Mouse (Mus musculus): ENCODE measurements at regions not wholly inside any gene's neighbourhood (a gene's known extent, or its start where the extent isn't known, plus 50 kb on each side); places are given as distances from the start of the nearest gene placed in this dataset.

DNA sequence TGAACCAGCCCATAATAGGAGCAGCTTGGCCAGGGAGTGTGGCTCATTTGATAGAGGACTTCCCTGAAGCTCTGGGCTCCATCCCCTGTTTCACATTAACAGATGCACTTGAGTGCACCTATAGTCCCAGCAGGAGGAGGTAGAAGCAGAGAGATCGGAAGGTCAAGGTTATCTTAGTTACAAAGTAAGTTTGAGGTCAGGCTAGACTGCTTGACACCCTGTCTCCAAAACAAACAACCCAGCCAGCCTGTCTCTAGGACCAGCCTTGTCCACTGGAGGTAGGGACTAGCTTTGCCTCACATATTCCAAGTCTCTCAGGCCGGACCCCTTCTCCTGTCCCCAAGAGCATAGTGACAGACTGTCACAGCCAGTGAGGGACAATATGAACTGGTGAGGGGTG is 88.9 kb upstream of the Ptpn1 start:
- Histone ChIP-seq H3K4me2 (no peak overlapping the region), H3K4me1 (ENCODE audit: control insufficient read depth, insufficient read depth, low read length) (no peaks in the 10 kb centered on the region), H3K36me3 (ENCODE audit: control insufficient read depth, insufficient read depth, low read length) (no peaks in the 10 kb centered on the region), H3K9ac (ENCODE audit: low read length) (peak overlapping the region; percentile 20; the same call in 1 of the 2 replicates), H3K27ac (ENCODE audit: low read depth, low read length) (no peak overlapping the region), H3K4me3 (ENCODE audit: low read depth, low read length) (no peak overlapping the region), H3K27me3 (ENCODE audit: control insufficient read depth, insufficient read depth, low read length) (no peaks in the 10 kb centered on the region), H3K9me3 (ENCODE audit: control insufficient read depth, low read length) (no peaks in the 10 kb centered on the region)
- 84% methylated on average over 2 of the region's 2 CpGs for WGBS
- ATAC-seq (ENCODE audit: low FRiP score) (no peak), DNase-seq (ENCODE audit: low spot score, missing footprints) (no peak)

DNA sequence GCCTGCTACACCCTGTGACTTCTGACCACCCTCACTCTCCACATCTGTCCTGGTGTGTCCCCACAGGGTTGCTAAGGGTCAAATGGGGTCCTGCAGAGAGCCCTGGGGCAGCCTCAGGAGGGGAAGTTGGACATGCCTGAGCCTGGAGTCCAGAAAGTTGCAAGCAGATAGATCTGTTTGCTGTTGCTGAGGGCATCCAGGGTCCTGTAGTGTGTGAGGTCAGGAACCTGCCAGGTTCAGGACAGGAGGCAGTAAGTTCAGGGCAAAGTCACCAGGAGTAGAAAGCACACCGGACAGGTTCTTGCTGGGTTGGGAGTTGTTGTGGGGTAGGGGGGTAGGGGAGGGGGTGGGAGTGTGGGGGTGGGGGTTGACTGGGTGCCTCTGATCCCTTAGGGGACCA is 89.4 kb upstream of the Ptpn1 start:
- H3K9ac ChIP-seq (ENCODE audit: low read length): no peak overlapping the region
- no peak overlapping the region for H3K27ac ChIP-seq (ENCODE audit: low read depth, low read length)
- DNase-seq (ENCODE audit: low spot score, missing footprints): no peak
- H3K4me2 ChIP-seq: no peak overlapping the region
- WGBS: 92% methylated on average over 1 of the region's 1 CpGs
- no peak for ATAC-seq (ENCODE audit: low FRiP score)
- no peaks in the 10 kb centered on the region for H3K27me3 ChIP-seq (ENCODE audit: control insufficient read depth, insufficient read depth, low read length)
- no peaks in the 10 kb centered on the region for H3K4me1 ChIP-seq (ENCODE audit: control insufficient read depth, insufficient read depth, low read length)
- no peaks in the 10 kb centered on the region for H3K9me3 ChIP-seq (ENCODE audit: control insufficient read depth, low read length)
- no peak overlapping the region for H3K4me3 ChIP-seq (ENCODE audit: low read depth, low read length)
- no peaks in the 10 kb centered on the region for H3K36me3 ChIP-seq (ENCODE audit: control insufficient read depth, insufficient read depth, low read length)

DNA sequence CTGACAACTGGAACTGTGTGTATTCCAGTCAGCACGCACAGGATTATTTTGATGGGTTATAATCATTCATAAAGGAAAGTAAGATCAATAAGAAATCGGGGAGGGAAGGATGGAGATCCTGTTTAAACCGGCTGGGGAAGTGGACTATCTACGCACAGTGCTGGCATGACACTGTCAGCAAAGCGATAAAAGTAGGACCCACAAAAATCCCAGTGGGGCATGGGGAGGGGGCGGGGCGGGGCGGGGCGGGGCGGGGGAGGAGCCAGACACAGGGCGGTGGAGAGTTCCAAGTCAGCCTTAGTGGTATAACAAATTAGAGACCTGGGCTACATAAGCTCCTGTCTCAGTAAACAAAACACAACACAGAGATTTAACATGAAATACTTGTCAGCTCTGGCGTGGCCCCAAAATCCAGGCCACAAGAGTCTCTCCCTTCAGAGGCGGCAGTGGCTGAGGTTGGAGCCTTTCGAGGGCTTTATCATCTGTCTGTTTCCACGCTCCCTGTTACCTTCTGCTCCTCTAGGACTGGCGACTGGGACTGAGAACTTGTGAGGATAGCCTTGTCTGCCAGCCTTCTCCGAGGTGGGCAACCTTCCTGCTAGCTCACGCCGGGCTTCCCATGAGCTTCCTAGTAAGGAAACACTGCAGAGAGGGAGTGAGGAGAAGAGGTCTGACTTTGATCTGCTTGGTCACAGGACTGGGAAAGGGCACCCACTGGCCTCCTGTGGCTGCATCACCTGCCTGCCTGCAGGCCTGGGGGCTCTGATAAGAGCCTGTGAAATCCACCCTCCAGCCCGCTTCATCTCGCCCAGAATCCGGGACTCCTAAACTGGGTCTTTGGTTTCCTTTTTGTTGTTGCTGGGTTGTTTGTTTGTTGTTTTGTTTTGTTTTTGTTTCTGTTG is 90.3 kb upstream of the Ptpn1 start:
- H3K27ac ChIP-seq (ENCODE audit: low read depth, low read length): no peak overlapping the region
- no peak for DNase-seq (ENCODE audit: low spot score, missing footprints)
- 39% methylated on average over 22 of the region's 22 CpGs for WGBS
- H3K9me3 ChIP-seq (ENCODE audit: control insufficient read depth, low read length): no peaks in the 10 kb centered on the region
- ATAC-seq (ENCODE audit: low FRiP score): no peak
- H3K4me3 ChIP-seq (ENCODE audit: low read depth, low read length): no peak overlapping the region
- no peak overlapping the region for H3K4me2 ChIP-seq
- H3K27me3 ChIP-seq (ENCODE audit: control insufficient read depth, insufficient read depth, low read length): no peaks in the 10 kb centered on the region
- no peaks in the 10 kb centered on the region for H3K36me3 ChIP-seq (ENCODE audit: control insufficient read depth, insufficient read depth, low read length)
- H3K4me1 ChIP-seq (ENCODE audit: control insufficient read depth, insufficient read depth, low read length): no peaks in the 10 kb centered on the region
- H3K9ac ChIP-seq (ENCODE audit: low read length): no peak overlapping the region

DNA sequence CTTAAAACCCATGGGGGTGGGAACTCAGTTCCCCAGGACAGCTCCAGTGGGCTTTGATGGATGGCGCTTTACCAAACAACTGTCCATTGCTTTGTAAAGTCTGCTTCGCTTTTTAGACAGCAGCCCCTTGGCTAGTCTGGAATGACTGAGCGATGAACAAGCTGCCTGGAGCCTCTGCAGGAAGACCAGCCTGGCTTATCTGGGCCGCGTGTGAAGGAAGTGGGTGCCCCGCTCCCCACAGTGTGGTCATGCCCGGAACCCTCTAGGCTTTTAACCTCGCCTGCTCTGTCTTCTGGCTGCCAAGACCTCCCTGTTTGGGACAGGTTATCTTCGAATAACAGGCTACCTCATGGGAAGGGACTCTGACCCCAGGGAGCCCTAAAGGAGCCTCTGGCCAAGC is 91.5 kb upstream of the Ptpn1 start:
- H3K36me3 ChIP-seq (ENCODE audit: control insufficient read depth, insufficient read depth, low read length): no peaks in the 10 kb centered on the region
- no peak for DNase-seq (ENCODE audit: low spot score, missing footprints)

DNA sequence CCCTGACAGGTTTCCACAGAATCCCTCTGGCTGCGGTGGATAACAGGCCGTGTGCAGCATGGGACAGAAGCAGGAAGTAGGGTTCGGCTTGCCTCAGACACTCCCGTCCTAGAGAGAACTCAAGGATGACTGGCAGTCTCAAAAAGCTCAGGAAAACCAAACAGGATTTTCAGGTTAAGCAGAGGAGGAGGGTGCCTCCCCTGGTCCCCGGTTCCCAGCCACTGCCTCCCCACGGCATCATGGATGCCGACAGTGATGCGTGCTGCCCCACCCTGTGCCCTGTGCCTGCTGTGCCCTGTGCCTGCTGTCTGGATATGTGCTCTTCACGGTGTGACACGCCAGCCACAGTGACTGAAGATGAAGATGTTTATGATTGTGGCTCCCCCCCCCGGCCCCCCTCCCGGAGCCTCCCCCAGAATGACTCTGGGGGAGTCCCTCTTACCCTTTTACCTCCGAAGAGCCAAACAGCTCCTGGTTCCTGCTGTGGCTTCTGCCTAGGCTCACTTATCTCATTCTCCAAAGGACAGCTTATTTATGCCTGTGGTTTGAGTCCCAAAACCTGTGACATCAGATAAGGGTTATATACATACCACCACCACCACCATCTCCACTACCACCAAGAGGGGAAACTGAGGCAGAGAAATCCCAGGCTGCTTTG is 92.4 kb upstream of the Ptpn1 start:
- no peak for DNase-seq (ENCODE audit: low spot score, missing footprints)
- Histone ChIP-seq H3K36me3 (ENCODE audit: control insufficient read depth, insufficient read depth, low read length) (no peaks in the 10 kb centered on the region), H3K27ac (ENCODE audit: low read depth, low read length) (no peak overlapping the region), H3K4me3 (ENCODE audit: low read depth, low read length) (no peak overlapping the region), H3K27me3 (ENCODE audit: control insufficient read depth, insufficient read depth, low read length) (no peaks in the 10 kb centered on the region), H3K4me2 (no peak overlapping the region), H3K9ac (ENCODE audit: low read length) (no peak overlapping the region), H3K4me1 (ENCODE audit: control insufficient read depth, insufficient read depth, low read length) (no peaks in the 10 kb centered on the region), H3K9me3 (ENCODE audit: control insufficient read depth, low read length) (no peaks in the 10 kb centered on the region)
- no peak for ATAC-seq (ENCODE audit: low FRiP score)
- WGBS: 85% methylated on average over 13 of the region's 13 CpGs

More for the DNA sequence above, 91.5 kb upstream of the Ptpn1 start:
- no peak for ATAC-seq (ENCODE audit: low FRiP score)
- no peak overlapping the region for H3K4me2 ChIP-seq
- H3K9ac ChIP-seq (ENCODE audit: low read length): no peak overlapping the region
- no peaks in the 10 kb centered on the region for H3K9me3 ChIP-seq (ENCODE audit: control insufficient read depth, low read length)
- no peak overlapping the region for H3K27ac ChIP-seq (ENCODE audit: low read depth, low read length)
- WGBS: 84% methylated on average over 9 of the region's 9 CpGs
- no peak overlapping the region for H3K4me3 ChIP-seq (ENCODE audit: low read depth, low read length)
- no peaks in the 10 kb centered on the region for H3K27me3 ChIP-seq (ENCODE audit: control insufficient read depth, insufficient read depth, low read length)
- H3K4me1 ChIP-seq (ENCODE audit: control insufficient read depth, insufficient read depth, low read length): no peaks in the 10 kb centered on the region

DNA sequence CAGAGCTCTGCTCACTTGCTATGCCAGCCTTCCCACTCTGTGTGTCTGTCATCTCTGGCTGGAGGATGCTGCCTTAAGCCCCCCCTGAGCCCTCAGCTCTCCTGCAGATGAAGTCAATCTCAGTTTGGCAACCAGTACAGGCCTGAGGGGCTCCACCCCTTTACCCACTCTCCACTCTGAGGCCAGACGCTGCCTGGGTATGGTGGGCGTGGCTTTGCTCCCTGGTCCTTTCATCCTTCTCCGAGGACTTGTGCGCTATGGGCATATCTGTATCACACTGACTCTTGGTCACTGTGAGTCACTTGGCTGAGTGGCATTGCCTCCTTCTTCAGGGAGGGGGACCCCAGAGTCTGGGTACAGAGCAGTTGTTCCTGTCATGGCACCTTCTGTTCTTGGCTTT is 94.3 kb upstream of the Ptpn1 start:
- Histone ChIP-seq H3K9ac (ENCODE audit: low read length) (no peak overlapping the region), H3K27me3 (ENCODE audit: control insufficient read depth, insufficient read depth, low read length) (no peaks in the 10 kb centered on the region), H3K36me3 (ENCODE audit: control insufficient read depth, insufficient read depth, low read length) (no peaks in the 10 kb centered on the region), H3K4me2 (no peak overlapping the region), H3K4me1 (ENCODE audit: control insufficient read depth, insufficient read depth, low read length) (no peaks in the 10 kb centered on the region), H3K27ac (ENCODE audit: low read depth, low read length) (no peak overlapping the region), H3K4me3 (ENCODE audit: low read depth, low read length) (no peak overlapping the region), H3K9me3 (ENCODE audit: control insufficient read depth, low read length) (no peaks in the 10 kb centered on the region)
- WGBS: 53% methylated on average over 4 of the region's 4 CpGs
- ATAC-seq (ENCODE audit: low FRiP score) (no peak), DNase-seq (ENCODE audit: low spot score, missing footprints) (no peak)

DNA sequence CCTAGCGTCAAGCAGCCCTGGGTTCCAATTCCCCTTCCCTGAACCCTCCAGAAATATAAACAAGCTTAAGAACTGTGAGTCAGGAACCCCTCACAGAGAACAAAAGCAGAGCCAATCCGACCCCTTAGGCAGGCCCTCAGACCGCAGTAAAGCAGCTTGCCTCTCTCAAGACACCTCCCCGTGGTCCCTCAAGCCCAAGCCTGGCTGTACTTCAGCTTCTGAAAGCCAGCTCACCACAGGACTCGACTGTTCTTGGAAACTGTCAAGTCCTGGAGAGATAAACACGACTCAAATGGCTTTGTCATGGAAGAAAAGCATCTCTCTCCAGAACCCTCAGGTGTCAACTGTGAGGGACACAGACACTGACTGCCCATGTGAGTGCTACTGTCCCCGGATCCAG is 95.2 kb upstream of the Ptpn1 start:
- Histone ChIP-seq H3K4me3 (ENCODE audit: low read depth, low read length) (no peak overlapping the region), H3K9me3 (ENCODE audit: control insufficient read depth, low read length) (no peaks in the 10 kb centered on the region), H3K4me1 (ENCODE audit: control insufficient read depth, insufficient read depth, low read length) (no peaks in the 10 kb centered on the region), H3K4me2 (no peak overlapping the region), H3K27me3 (ENCODE audit: control insufficient read depth, insufficient read depth, low read length) (no peaks in the 10 kb centered on the region), H3K27ac (ENCODE audit: low read depth, low read length) (no peak overlapping the region), H3K9ac (ENCODE audit: low read length) (no peak overlapping the region), H3K36me3 (ENCODE audit: control insufficient read depth, insufficient read depth, low read length) (no peaks in the 10 kb centered on the region)
- ATAC-seq (ENCODE audit: low FRiP score) (no peak), DNase-seq (ENCODE audit: low spot score, missing footprints) (no peak)
- 40% methylated on average over 7 of the region's 7 CpGs for WGBS

DNA sequence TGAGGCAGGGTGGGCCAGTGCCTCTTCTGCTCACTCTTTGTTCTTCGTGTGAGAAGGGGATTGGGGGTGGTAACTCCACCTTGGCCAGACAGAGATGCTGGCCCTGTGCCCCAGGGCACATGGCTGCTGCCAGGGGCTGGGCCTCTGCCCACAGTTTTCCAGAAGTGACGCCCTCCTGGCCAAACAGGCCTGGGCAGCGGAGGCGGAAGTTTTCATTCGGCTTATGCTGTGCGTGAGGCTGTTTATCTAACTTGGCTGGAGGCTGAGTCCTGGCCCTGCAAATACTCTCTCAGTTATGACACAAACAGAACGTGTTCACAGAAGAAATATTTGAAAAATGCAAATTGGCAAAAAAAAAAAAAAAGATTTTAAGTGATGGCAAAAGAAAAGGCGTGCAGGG is 97.3 kb upstream of the Ptpn1 start:
- Histone ChIP-seq H3K4me3 (ENCODE audit: low read depth, low read length) (no peak overlapping the region), H3K9ac (ENCODE audit: low read length) (no peak overlapping the region), H3K27me3 (ENCODE audit: control insufficient read depth, insufficient read depth, low read length) (no peaks in the 10 kb centered on the region), H3K36me3 (ENCODE audit: control insufficient read depth, insufficient read depth, low read length) (no peaks in the 10 kb centered on the region), H3K4me2 (no peak overlapping the region), H3K27ac (ENCODE audit: low read depth, low read length) (no peak overlapping the region), H3K4me1 (ENCODE audit: control insufficient read depth, insufficient read depth, low read length) (no peaks in the 10 kb centered on the region), H3K9me3 (ENCODE audit: control insufficient read depth, low read length) (no peaks in the 10 kb centered on the region)
- WGBS: 87% methylated on average over 8 of the region's 8 CpGs
- DNase-seq (ENCODE audit: low spot score, missing footprints) (no peak), ATAC-seq (ENCODE audit: low FRiP score) (no peak)

DNA sequence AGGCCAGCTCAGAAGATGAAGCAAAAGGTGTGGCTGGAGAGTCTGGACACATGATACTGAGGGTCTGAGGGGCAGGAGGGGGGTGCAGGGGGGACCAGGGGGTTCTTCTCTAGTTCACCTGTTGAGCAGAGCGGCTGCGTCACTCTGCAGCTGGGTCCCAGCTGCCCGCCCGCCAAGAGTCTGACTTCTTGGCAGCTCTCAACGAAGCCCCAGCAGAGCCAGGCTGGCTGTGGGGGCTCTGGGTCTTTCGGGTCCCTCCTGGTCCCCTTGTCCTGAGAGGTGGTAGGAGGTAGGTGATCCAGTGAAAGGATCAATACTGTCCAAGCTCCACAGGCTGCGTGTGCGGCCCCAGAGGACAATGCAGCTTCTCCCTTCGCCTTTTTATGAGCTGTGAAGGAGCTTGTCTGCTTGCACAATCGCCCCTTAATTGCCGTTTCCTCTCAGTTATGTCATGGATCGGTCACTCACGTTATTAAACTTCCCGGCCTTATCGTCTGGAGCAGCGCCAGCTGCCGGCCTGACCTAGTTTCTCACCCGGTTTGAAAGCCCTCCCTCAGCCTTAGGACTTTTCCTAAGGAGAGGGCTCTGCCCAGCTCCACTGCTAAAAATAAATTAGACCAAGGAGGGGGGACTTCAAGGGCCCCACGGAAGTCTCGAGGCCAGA is 98.4 kb upstream of the Ptpn1 start:
- Histone ChIP-seq H3K4me3 (ENCODE audit: low read depth, low read length) (no peak overlapping the region), H3K4me1 (ENCODE audit: control insufficient read depth, insufficient read depth, low read length) (no peaks in the 10 kb centered on the region), H3K27me3 (ENCODE audit: control insufficient read depth, insufficient read depth, low read length) (no peaks in the 10 kb centered on the region), H3K27ac (ENCODE audit: low read depth, low read length) (no peak overlapping the region), H3K9ac (ENCODE audit: low read length) (no peak overlapping the region), H3K4me2 (no peak overlapping the region), H3K36me3 (ENCODE audit: control insufficient read depth, insufficient read depth, low read length) (no peaks in the 10 kb centered on the region), H3K9me3 (ENCODE audit: control insufficient read depth, low read length) (no peaks in the 10 kb centered on the region)
- no peak for ATAC-seq (ENCODE audit: low FRiP score)
- DNase-seq (ENCODE audit: low spot score, missing footprints): peak; percentile 62
- 61% methylated on average over 20 of the region's 20 CpGs for WGBS

All from midbrain, embryonic 11.5 days (tissue).